Mouse (Mus musculus) cortical plate, adult 2 months (tissue): Measurements from ENCODE around the gene Ckmt1.

Experiments used
- CTCF ChIP-seq: fragments of 200-500 bp; IDR thresholded peaks from 2 replicates; pipeline ENCODE4 v1.5.1; 2011; ENCODE audit warnings: mild to moderate bottlenecking, control low read depth, low read length; ENCODE audit not compliant: insufficient read depth; ENCODE audit errors: extremely low read depth
- POLR2A ChIP-seq: fragments of 200-500 bp; IDR thresholded peaks from 2 replicates; pipeline ENCODE4 v1.6.1; 2011; ENCODE audit warnings: mild to moderate bottlenecking, low read length, control low read depth; ENCODE audit not compliant: insufficient read depth; ENCODE audit errors: extremely low read depth

GRCm38 (mm10) chr2:121368831-121369230 lies 11.3 kb downstream of the Ckmt1 start:
- TF ChIP-seq CTCF (no peak), POLR2A (no peak)
